ENCODE assay signal across 10 mouse cellular contexts in the genomic region with DNA sequence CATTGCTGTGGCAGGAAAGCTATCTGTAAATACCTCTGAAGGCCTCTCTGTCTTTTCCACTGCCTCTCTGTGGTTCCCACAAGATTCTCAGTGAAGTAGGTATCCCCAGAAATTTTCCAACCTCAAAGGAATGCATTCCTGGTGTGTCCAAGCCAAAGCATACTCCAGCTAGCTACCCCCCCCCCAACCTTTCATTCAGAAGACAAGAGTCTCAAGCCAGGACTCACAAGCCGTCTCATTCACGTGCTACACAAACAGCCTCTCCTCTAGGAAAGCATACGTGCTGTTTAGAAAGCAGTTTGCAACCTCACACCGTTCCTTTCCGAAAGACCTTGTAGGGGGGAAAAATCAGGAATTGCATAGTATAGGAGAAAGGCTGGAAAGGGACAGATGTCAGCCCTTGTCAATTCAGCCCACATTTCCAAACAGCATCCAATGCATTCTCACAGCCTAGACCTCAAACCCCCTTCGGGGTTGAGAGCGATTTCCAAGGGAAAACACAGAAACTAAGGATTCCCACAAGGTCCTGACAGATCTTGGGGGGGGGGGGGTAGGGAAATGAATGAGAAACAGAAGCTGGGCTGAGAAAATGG. TPM values are rescaled to one million over a fixed set of nuclear protein-coding genes. Genes with fewer than 3 reads are reported as not detected.
DNase-seq lines count a peak whose midpoint lies in the region; ATAC-seq and TF ChIP-seq lines count a peak whose summit lies in the region.
"Had no signal": no experiment of that assay in that cellular context is flagged by ENCODE, and none has a peak within 500 bp of the region (broad histone marks: within the 10 kb centered on the region; RNA-seq: fewer than 3 reads in every experiment).

No protein-coding gene starts in this region.

- H3K4me2 ChIP-seq in forebrain, embryonic 14.5 days (ENCODE audit: low read length): peak overlapping the region; percentile 59

- H3K27ac ChIP-seq in ES-E14 (ENCODE audit: insufficient read depth, low read depth, low read length, poor library complexity, severe bottlenecking): no peak overlapping the region; the same call in 1 of the 2 replicates
- peak overlapping the region; percentile 93 for H3K27ac ChIP-seq in forebrain, embryonic 14.5 days (ENCODE audit: low read depth, low read length)
- peak overlapping the region; percentile 84 for H3K27ac ChIP-seq in midbrain, embryonic 10.5 days (replicated peaks)
- H3K27ac ChIP-seq: heart, embryonic 13.5 days; liver, embryonic 13.5 days had no signal

- H3K4me1 ChIP-seq in ES-E14 (ENCODE audit: control insufficient read depth in 2 of 2, insufficient read depth in 2 of 2, low read length in 2 of 2, poor library complexity in 1 of 2): peaks cover 0 to 3% of the 10 kb centered on the region in 2 experiments; a peak in 1 of 4 replicates
- peaks cover 9% of the 10 kb centered on the region; the same call in 1 of the 2 replicates for H3K4me1 ChIP-seq in forebrain, embryonic 14.5 days (ENCODE audit: control insufficient read depth, insufficient read depth, low read length)
- peaks cover 17% of the 10 kb centered on the region for H3K4me1 ChIP-seq in midbrain, embryonic 10.5 days

- no peaks in the 10 kb centered on the region for H3K9me3 ChIP-seq in ES-E14 (ENCODE audit: control insufficient read depth, insufficient read depth, low read depth, low read length)
- no peaks in the 10 kb centered on the region for H3K9me3 ChIP-seq in forebrain, embryonic 14.5 days (replicated peaks; ENCODE audit: control insufficient read depth, low read length)
- no peaks in the 10 kb centered on the region for H3K9me3 ChIP-seq in midbrain, embryonic 10.5 days (replicated peaks)
- H3K9me3 ChIP-seq: heart, embryonic 13.5 days; liver, embryonic 13.5 days had no signal

- H3K4me3 ChIP-seq in ES-E14 (ENCODE audit: insufficient read depth in 1 of 2, low read depth in 1 of 2, low read length in 2 of 2, poor library complexity in 1 of 2, severe bottlenecking in 1 of 2): peak overlapping the region; percentile 66 to 84
- peak overlapping the region; percentile 70 for H3K4me3 ChIP-seq in forebrain, embryonic 14.5 days (ENCODE audit: low read depth, low read length)
- peak overlapping the region; percentile 60 for H3K4me3 ChIP-seq in midbrain, embryonic 10.5 days
- H3K4me3 ChIP-seq: liver, embryonic 13.5 days had no signal

- no peaks in the 10 kb centered on the region for H3K27me3 ChIP-seq in forebrain, embryonic 14.5 days (replicated peaks; ENCODE audit: control insufficient read depth, insufficient read depth, low read length)
- H3K27me3 ChIP-seq in midbrain, embryonic 10.5 days (ENCODE audit: low read depth, poor library complexity, severe bottlenecking): no peaks in the 10 kb centered on the region; the same call in 1 of the 2 replicates

- peak; percentile 30; the same call in 1 of the 2 replicates for ATAC-seq in forebrain, embryonic 14.5 days

- H3K9ac ChIP-seq in ES-E14 (ENCODE audit: insufficient read depth, low read depth, low read length, poor library complexity, severe bottlenecking): peak overlapping the region; percentile 68; the same call in 1 of the 2 replicates
- peak overlapping the region; percentile 93 for H3K9ac ChIP-seq in forebrain, embryonic 14.5 days (ENCODE audit: low read length)
- H3K9ac ChIP-seq: liver, embryonic 13.5 days had no signal

- peak; percentile 52 for DNase-seq in cerebellum, adult 9-10 months
- DNase-seq in cerebellum, postnatal 4 days (ENCODE audit: low spot score in 2 of 2): no peak
- no peak for DNase-seq in ES-E14 (ENCODE audit: low read depth, low spot score)
- peak; percentile 20 for DNase-seq in forebrain, embryonic 14.5 days (ENCODE audit: low spot score)
- no peak for DNase-seq in midbrain, embryonic 10.5 days (ENCODE audit: low spot score)
- DNase-seq in right cerebral cortex, postnatal 4 days: no peak
- no peak for DNase-seq in testis, postnatal 10 days (ENCODE audit: low spot score)
- DNase-seq in right cerebral cortex, postnatal 36 days (ENCODE audit: low spot score in 2 of 2): no peak

- no peaks in the 10 kb centered on the region for H3K36me3 ChIP-seq in ES-E14 (ENCODE audit: control insufficient read depth, insufficient read depth, low read length, poor library complexity, severe bottlenecking)
- no peaks in the 10 kb centered on the region for H3K36me3 ChIP-seq in forebrain, embryonic 14.5 days (ENCODE audit: control insufficient read depth, insufficient read depth, low read length)
- H3K36me3 ChIP-seq in midbrain, embryonic 10.5 days: no peaks in the 10 kb centered on the region
- H3K36me3 ChIP-seq: heart, embryonic 13.5 days; liver, embryonic 13.5 days had no signal

- in situ Hi-C loops in ES-E14 (cut with MboI; ENCODE audit: low sequenced_read_pairs in 2 of 2, unreplicated experiment in 2 of 2): no loop called here

- WGBS in forebrain, embryonic 14.5 days: 7% methylated on average over 7 of the region's 7 CpGs
- WGBS in midbrain, embryonic 10.5 days: 12% methylated on average over 7 of the region's 7 CpGs

TF ChIP-seq in ES-E14, 5 proteins besides CTCF, POLR2A, EP300 and RAD21:
- TF ChIP-seq CHD2 (IDR thresholded peaks at IDR 0.05; ENCODE audit: low read depth, low read length): no peak
- no peak for TF ChIP-seq ZNF384 (IDR thresholded peaks at IDR 0.05; ENCODE audit: low read depth, low read length)
- no peak for TF ChIP-seq MAFK (IDR thresholded peaks at IDR 0.05; ENCODE audit: insufficient read depth, low read depth, low read length)
- no peak for TF ChIP-seq ZC3H11A (IDR thresholded peaks at IDR 0.05; ENCODE audit: borderline replicate concordance, low read depth, low read length)
- no peak for TF ChIP-seq HCFC1 (IDR thresholded peaks at IDR 0.05; ENCODE audit: borderline replicate concordance, insufficient read depth, low read length)
TF ChIP-seq in ES-E14: peak in this region for 0.

RNA-seq across cellular contexts. Expression of a gene that starts 0.9 kb away (rescaled TPM):
- 3.3 and 4.9 TPM in 2 replicates for total RNA-seq in ES-E14 (2012; rRNA removed)
- 60.5 and 80.1 TPM in 2 replicates for polyA plus RNA-seq in forebrain, embryonic 14.5 days (2014; fragmentation: Nextera tagmentation; extraction: Ambion mirVana)
- 8.9 and 17.7 TPM in 2 replicates for polyA plus RNA-seq in midbrain, embryonic 10.5 days (2016; fragmentation: Nextera tagmentation; extraction: Ambion mirVana)

RNA-seq across cellular contexts. Expression of a gene that starts 25.3 kb away (rescaled TPM):
- 15.8 and 21.4 TPM in 2 replicates for total RNA-seq in ES-E14 (2012; rRNA removed)
- 13.9 and 16.9 TPM in 2 replicates for polyA plus RNA-seq in forebrain, embryonic 14.5 days (2014; fragmentation: Nextera tagmentation; extraction: Ambion mirVana)
- 13.0 and 15.6 TPM in 2 replicates for polyA plus RNA-seq in midbrain, embryonic 10.5 days (2016; fragmentation: Nextera tagmentation; extraction: Ambion mirVana)

RNA-seq across cellular contexts. Expression of a gene that starts 37.5 kb away (rescaled TPM):
- 26.7 and 32.6 TPM in 2 replicates for total RNA-seq in ES-E14 (2012; rRNA removed)
- polyA plus RNA-seq in forebrain, embryonic 14.5 days (2014; fragmentation: Nextera tagmentation; extraction: Ambion mirVana): 6.5 and 8.3 TPM in 2 replicates
- polyA plus RNA-seq in midbrain, embryonic 10.5 days (2016; fragmentation: Nextera tagmentation; extraction: Ambion mirVana): 12.2 and 12.8 TPM in 2 replicates

RNA-seq across cellular contexts. Expression of a gene that starts 39.7 kb away (rescaled TPM):
- total RNA-seq in ES-E14 (2012; rRNA removed): 67.9 and 71.6 TPM in 2 replicates
- polyA plus RNA-seq in forebrain, embryonic 14.5 days (2014; fragmentation: Nextera tagmentation; extraction: Ambion mirVana): 12.1 and 13.3 TPM in 2 replicates
- 58.9 and 67.5 TPM in 2 replicates for polyA plus RNA-seq in midbrain, embryonic 10.5 days (2016; fragmentation: Nextera tagmentation; extraction: Ambion mirVana)

RNA-seq across cellular contexts. Expression of a gene that starts 55.8 kb away (rescaled TPM):
- total RNA-seq in ES-E14 (2012; rRNA removed): 10.5 and 16.9 TPM in 2 replicates
- polyA plus RNA-seq in forebrain, embryonic 14.5 days (2014; fragmentation: Nextera tagmentation; extraction: Ambion mirVana): 2.4 and 3.7 TPM in 2 replicates
- 2.6 and 3.3 TPM in 2 replicates for polyA plus RNA-seq in midbrain, embryonic 10.5 days (2016; fragmentation: Nextera tagmentation; extraction: Ambion mirVana)

Comparison
In these comparisons a context has a peak if more than half of its experiments do, and no peak if none do; other contexts are left out.
1. DNase-seq: peak in cerebellum, adult 9-10 months (single experiment) and forebrain, embryonic 14.5 days (single experiment); none in cerebellum, postnatal 4 days (0 of 2), ES-E14 (single experiment), midbrain, embryonic 10.5 days (single experiment), right cerebral cortex, postnatal 4 days (single experiment), testis, postnatal 10 days (single experiment) and right cerebral cortex, postnatal 36 days (0 of 2).
2. Peak in every context shown above with its lines, with median percentiles within 50 percentile points of each other: H3K4me3 ChIP-seq.